Mouse (Mus musculus) cerebellum, postnatal 4 days (tissue): ENCODE data around the gene Diras2.
A peak's percentile ranks its signal among the peaks of the same experiment; 100 is the strongest.

ENCODE experiments used
- DNase-seq, 2 experiments: peaks; one replicate each; pipeline ENCODE4 v3.0.0; 2022; ENCODE audit warnings: low spot score in 2 of 2, mixed read lengths in 1 of 2

Gene Diras2

GRCm38 (mm10) chr13:52469795-52470690, 61.0 kb downstream of the Diras2 start:
- DNase-seq = peak in 1 of 2 experiments; percentile 73

GRCm38 (mm10) chr13:52465141-52465540, 65.9 kb downstream of the Diras2 start:
- DNase-seq = no peak

DNA sequence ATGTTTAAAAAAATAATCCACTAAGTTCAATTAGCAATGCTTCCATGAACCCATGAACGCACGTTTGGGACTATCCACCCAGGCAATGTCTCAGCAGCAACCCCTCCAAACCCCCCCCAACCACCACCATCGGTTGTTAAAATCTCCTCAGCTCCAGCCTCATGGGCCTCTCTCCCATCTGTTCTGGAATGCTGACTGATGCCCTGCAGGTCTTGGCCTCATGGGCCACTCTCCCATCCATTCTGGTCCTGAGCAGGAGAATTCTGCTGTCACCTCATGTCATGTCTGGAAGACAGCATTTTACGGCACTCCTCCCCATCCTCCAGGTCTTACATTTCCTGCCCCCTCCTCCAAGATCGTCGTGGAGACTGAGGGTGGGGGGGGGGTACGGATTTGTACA, 71.1 kb downstream of the Diras2 start:
- DNase-seq = no peak

- peak; percentile 40 to 88 for DNase-seq
These were observed 73.2 kb downstream of the Diras2 start for GRCm38 (mm10) chr13:52457889-52458324.

DNA sequence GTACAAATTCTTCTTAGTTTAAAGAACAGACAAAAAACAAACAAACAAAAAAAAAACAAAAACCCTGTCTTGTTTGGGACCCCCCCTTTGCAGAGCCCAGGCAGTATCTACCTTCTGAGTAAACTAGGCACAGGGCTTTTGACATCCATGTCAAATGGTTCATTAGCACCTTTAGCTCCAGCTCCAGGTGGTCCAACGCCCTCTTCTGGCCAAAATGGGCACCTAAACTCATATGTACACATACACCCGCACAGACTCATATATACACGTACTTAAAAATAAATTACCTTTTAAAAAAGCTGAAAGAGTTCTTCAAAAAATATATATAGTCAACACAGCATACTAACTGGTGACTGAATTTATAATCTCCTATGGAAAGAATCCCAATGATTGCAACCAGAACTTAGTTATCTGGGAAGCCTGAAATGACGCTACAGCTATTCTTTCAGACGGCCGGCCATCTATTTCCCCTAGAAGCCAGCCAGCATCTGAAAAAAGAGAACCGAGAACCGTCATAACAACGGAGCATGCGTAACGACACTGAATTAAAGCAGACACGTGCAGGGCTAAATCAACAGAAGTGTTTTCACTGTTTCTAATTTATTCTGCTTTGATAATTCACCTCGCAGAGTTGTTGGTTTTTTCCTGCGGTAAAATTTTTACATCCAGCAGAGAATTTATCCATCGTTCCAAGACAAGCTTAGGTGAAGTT, 73.7 kb downstream of the Diras2 start:
- peak in 1 of 2 experiments; percentile 36 for DNase-seq

DNA sequence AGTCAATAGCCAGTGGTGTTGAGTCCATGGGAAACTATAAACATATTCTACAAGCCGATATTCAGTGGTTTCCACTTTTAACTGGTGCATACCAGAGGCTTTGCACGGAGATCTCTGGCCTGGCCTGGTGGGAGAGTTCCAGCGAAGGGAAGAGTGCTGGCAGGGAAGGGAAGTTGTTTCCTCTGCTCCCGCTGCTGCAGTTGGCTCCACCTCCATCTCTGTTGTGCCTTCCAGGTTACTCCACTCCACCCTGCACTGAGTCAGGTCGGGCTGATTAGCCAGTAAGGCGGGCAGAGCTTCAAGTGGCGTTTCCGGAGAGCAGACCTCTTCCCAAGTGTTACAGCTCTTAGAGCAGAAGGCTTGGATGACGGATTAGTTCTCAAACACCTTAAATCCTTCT, 75.8 kb downstream of the Diras2 start:
- DNase-seq = no peak

GRCm38 (mm10) chr13:52454708-52455250, 76.3 kb downstream of the Diras2 start:
- no peak for DNase-seq
